Mouse (Mus musculus): ENCODE measurements around the gene Cenpb.

GRCm38 (mm10) chr2:131225178-131225577, 45.3 kb upstream of the Cenpb start:
- TF ChIP-seq GATA1 (IDR thresholded peaks at IDR 0.05; ENCODE audit: low read length) (no peak), TAL1 (IDR thresholded peaks at IDR 0.05; ENCODE audit: low read length) (no peak)
